Mouse (Mus musculus): ENCODE measurements at regions not wholly inside any gene's neighbourhood (a gene's known extent, or its start where the extent isn't known, plus 50 kb on each side); places are given as distances from the start of the nearest gene placed in this dataset.
A peak's percentile ranks its signal among the peaks of the same experiment; 100 is the strongest.

DNA sequence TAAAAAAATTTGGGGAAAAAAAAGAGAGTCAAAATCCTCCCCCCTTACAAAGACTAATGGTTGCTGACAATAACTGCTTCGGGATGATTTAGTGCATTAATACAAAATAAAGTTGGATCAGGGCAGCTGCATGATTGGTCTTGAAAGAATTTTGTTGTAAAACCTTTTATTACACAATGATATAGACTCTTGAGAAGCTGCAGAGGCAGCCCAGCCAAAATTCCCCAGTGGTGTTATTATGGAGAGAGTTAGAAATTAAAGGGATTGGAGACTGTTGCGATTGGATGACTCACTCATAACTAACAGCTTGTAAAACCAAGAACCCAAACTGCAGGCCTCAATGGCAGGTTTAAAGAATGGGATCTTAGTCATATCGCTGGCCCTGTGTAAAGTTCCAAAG is 181.4 kb upstream of the Igfbp7 start:
- peak; percentile 82 for ATAC-seq

DNA sequence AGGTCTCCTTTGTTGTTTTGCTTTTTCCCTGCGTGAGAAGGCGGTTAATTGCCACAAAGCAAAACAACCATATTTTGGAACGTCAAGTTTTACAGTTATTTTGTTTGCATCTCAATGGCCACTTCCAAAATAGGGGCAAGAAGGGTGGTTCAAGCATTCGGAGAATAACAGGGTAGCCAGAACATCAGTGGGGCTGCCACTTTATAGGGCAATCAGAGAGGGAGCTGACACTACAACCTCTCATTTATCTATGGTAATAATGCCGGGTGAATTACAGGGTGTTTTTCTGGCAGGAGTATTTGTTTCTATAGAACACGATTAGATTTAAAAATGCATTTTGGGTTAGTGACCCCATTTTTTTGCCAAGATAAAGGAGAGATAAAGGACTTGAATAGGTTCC is 173.9 kb upstream of the Igfbp7 start:
- no peaks in the 10 kb centered on the region for H3K27me3 ChIP-seq
- DNase-seq (ENCODE audit: low read depth, low spot score): no peak
- no peak for TF ChIP-seq CTCF (IDR thresholded peaks at IDR 0.05)
- in situ Hi-C loops (cut with MboI; ENCODE audit: low pct_unique_long_range_greater_than_20kb): no loop called here
- POLR2A ChIA-PET: no interaction called here
- ATAC-seq: no peak
- CTCF ChIA-PET: interaction anchor here (1.5 to 1.8 kb wide), 2 partner anchors 8 to 12 kb away, joined by 3 to 5 read pairs; no protein-coding TSS in a partner anchor

More for the DNA sequence above, 181.4 kb upstream of the Igfbp7 start:
- CTCF ChIA-PET: interaction anchor here (1.0 kb wide), 1 partner anchor 8 kb away, joined by 3 read pairs; no protein-coding TSS in a partner anchor
- POLR2A ChIA-PET: no interaction called here
- peak; percentile 55 for DNase-seq (ENCODE audit: low read depth, low spot score)
- H3K27me3 ChIP-seq: no peaks in the 10 kb centered on the region
- in situ Hi-C loops (cut with MboI; ENCODE audit: low pct_unique_long_range_greater_than_20kb): no loop called here
- TF ChIP-seq CTCF (IDR thresholded peaks at IDR 0.05): no peak

DNA sequence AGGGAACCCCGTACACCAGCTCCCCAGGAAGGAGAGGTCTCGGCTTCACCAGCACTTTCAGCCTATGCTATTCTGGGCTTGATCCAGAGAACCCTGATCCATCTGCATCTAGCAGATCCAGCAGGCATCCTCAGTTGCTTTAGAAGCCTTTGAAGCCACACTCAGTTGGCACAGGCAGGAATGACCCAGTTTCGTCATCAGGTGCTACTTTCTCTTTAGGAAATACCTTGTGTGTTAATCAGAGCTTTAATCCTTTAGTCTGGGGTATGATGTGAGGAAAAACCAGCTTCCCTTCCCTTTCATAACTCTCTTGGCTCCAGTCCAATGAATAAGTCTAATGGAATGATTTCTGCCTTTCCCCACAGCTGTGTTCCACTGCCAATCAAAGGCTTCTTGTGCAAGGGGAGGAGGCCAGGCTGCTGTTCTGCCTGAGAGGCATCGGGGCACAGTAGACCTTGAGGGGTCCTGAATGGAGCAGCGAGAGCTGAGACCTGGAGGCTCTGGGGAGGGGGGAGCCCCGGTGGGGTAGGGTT is 173.3 kb upstream of the Igfbp7 start:
- no peak for TF ChIP-seq CTCF (IDR thresholded peaks at IDR 0.05)
- in situ Hi-C loops (cut with MboI; ENCODE audit: low pct_unique_long_range_greater_than_20kb): no loop called here
- ChIA-PET CTCF (interaction anchor here (1.5 kb wide), 1 partner anchor 9 kb away, joined by 3 read pairs; no protein-coding TSS in a partner anchor), POLR2A (no interaction called here)
- DNase-seq (ENCODE audit: low read depth, low spot score) (peak; percentile 75), ATAC-seq (peak; percentile 95)
- H3K27me3 ChIP-seq: no peaks in the 10 kb centered on the region

DNA sequence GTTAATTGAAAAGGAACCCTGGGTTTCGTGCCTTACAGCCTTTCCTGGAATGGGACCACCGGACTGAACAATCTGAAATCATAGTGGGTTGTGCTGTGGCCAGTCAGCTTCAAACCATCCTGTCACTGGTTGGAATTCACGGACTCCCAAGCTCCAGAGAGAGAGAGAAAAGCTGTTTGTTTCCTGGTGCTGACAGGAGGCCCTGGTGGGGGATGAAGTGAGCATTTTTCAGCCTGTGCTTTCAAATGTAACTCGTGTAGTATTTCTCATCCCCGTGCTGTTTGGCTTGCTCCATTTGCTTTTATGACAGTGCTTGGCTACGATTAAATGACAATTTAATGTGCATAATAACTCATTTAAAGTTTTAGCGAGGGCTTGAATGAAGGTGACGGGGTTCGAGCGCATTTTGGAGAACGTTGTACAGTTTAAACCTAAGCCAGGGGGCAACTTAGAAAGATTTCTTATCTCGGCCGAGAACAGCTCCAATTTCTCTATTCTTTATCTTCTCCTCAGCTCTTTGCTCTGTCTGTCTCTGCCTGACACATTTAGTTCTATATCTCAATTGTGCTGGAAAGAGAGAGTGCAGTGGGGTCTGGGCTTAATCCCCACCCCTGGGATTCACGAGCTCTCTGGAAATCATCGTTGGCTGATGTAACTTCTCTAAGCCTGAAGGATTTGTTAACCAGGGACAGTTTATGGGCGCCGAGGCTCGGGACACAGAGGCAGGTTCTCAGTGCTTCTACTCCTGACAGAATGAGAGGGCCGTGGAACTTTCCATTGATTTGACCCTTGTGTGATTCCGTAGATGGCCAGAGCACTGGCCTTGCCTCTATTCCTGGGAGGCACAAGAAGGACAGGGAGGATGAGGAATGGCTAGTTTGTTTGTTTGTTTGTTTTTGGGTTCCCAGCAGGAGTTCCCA is 172.2 kb upstream of the Igfbp7 start:
- ChIA-PET POLR2A (no interaction called here), CTCF (no interaction called here)
- no peak for ATAC-seq
- TF ChIP-seq CTCF (IDR thresholded peaks at IDR 0.05): no peak
- in situ Hi-C loops (cut with MboI; ENCODE audit: low pct_unique_long_range_greater_than_20kb): no loop called here
- H3K27me3 ChIP-seq: no peaks in the 10 kb centered on the region
- DNase-seq (ENCODE audit: low read depth, low spot score): no peak

DNA sequence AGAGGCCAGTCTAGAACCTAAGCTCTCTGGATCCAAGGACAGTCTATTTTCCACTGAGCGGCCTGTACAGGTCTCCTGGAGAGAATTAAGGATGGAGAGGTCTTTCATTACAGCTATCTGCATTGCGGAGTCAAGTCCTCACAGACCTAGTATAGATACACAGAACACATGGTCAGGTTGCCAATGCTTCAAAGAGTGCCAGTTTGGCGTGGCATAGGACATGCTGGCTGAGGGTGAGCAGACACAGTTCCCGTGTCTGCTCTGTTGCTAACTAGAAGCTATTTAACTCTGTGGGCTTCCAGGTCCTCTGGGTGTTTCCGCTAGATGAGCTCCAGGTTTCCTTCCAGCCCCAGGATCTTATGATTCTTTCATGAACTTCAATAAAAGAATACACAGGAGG is 169.0 kb upstream of the Igfbp7 start:
- DNase-seq (ENCODE audit: low read depth, low spot score) (no peak), ATAC-seq (no peak)
- in situ Hi-C loops (cut with MboI; ENCODE audit: low pct_unique_long_range_greater_than_20kb): no loop called here
- POLR2A ChIA-PET: no interaction called here
- no peak for TF ChIP-seq CTCF (IDR thresholded peaks at IDR 0.05)
- H3K27me3 ChIP-seq: no peaks in the 10 kb centered on the region
- CTCF ChIA-PET: interaction anchor here (1.5 kb wide), 1 partner anchor 60 kb away, joined by 3 read pairs; no protein-coding TSS in a partner anchor

DNA sequence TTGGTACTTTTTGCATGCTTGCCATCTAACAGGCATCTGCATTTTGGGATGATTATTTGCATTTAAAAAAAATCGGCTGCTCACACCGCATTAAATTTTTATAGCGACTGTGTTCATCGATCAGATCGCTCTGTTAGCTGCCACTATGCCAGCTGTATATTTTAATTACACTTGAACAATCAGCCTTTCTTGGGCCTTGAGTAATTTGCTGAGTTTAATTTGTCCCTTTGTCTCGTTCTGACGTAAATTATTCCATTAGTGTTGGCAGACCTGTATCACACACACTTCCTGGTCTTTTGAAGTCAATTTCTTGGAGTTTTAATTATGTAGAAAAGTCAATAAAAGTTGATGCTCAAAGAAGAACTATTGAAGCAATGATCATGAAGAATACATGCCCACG is 167.9 kb upstream of the Igfbp7 start:
- DNase-seq (ENCODE audit: low read depth, low spot score): no peak
- in situ Hi-C loops (cut with MboI; ENCODE audit: low pct_unique_long_range_greater_than_20kb): no loop called here
- no peaks in the 10 kb centered on the region for H3K27me3 ChIP-seq
- no peak for TF ChIP-seq CTCF (IDR thresholded peaks at IDR 0.05)
- no peak for ATAC-seq
- POLR2A ChIA-PET: interaction anchor here (0.6 kb wide), 1 partner anchor 205 kb away, joined by 6 read pairs; no protein-coding TSS in a partner anchor
- CTCF ChIA-PET: interaction anchor here (1.5 kb wide), 1 partner anchor 59 kb away, joined by 3 read pairs; no protein-coding TSS in a partner anchor

DNA sequence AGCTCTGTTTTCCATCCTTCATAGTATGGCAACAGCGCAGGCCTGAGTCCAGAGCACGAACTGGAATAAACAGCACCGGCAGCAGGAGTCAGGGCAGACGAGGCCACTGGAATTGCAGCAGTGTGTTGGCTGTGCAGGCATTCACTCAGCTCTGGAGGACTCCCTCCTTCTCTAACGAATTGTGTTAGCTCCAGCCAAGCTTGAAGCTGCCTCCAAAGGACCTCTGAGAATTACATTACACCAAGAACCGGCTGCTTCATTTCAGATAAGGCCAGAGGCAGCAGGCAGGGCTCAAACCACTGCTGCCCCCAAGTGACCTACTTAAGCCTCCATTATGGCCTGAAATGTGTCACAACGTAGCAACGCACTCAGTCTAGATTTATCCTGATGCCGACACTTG is 162.5 kb upstream of the Igfbp7 start:
- ChIA-PET POLR2A (no interaction called here), CTCF (interaction anchor here (1.0 kb wide), 1 partner anchor 13 kb away, joined by 3 read pairs; no protein-coding TSS in a partner anchor)
- ATAC-seq (no peak), DNase-seq (ENCODE audit: low read depth, low spot score) (no peak)
- no peaks in the 10 kb centered on the region for H3K27me3 ChIP-seq
- no peak for TF ChIP-seq CTCF (IDR thresholded peaks at IDR 0.05)
- in situ Hi-C loops (cut with MboI; ENCODE audit: low pct_unique_long_range_greater_than_20kb): no loop called here

DNA sequence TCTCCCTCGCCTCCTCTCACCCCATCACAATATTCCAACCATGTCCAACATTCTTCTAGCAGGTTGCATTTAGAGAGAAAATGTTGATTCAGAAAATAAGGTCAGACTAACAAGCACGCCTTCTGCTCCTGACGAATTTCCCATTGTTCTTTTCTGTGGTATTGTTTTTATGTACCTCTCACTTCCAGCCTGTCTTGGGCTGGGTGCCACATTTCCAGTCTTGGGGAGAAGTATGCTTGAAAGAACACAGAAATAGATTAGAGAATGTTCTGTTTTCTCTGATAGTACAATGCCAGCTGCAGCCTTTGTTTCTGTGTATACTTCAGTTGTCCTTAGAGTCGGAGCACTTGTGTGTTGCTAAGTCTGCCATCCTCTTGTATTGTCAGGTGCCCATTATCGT is 160.3 kb upstream of the Igfbp7 start:
- no peak for TF ChIP-seq CTCF (IDR thresholded peaks at IDR 0.05)
- CTCF ChIA-PET: interaction anchor here (1.2 to 1.7 kb wide), 2 partner anchors 13 to 15 kb away, joined by 3 to 4 read pairs; no protein-coding TSS in a partner anchor
- POLR2A ChIA-PET: interaction anchor here (0.6 to 1.2 kb wide), 2 partner anchors 12 to 511 kb away, joined by 3 read pairs; no protein-coding TSS in a partner anchor
- no peaks in the 10 kb centered on the region for H3K27me3 ChIP-seq
- DNase-seq (ENCODE audit: low read depth, low spot score) (no peak), ATAC-seq (no peak)
- in situ Hi-C loops (cut with MboI; ENCODE audit: low pct_unique_long_range_greater_than_20kb): no loop called here

DNA sequence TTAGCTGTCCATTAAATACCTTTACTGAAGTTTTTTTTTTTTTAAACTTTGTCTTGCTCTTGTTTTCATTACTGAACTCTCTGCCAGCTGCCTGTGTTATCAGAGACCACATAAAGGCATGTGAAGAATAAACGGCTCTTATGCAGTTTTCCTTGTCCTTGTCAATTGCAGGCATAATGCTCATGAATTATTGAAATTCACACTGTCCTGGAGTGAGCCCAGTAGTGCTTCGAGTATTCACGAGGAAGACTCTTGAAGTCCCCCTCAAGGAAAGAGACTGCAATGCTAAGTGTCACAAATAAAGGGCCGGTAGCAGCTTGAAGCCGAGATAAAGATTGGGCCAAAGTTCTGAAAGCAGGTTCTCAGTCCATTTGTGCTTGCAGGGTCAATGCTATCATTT is 144.7 kb upstream of the Igfbp7 start:
- CTCF ChIA-PET: interaction anchor here (1.5 kb wide), 1 partner anchor 16 kb away, joined by 4 read pairs; no protein-coding TSS in a partner anchor
- TF ChIP-seq CTCF (IDR thresholded peaks at IDR 0.05): no peak
- H3K27me3 ChIP-seq: no peaks in the 10 kb centered on the region
- in situ Hi-C loops (cut with MboI; ENCODE audit: low pct_unique_long_range_greater_than_20kb): no loop called here
- POLR2A ChIA-PET: no interaction called here
- DNase-seq (ENCODE audit: low read depth, low spot score) (no peak), ATAC-seq (no peak)

DNA sequence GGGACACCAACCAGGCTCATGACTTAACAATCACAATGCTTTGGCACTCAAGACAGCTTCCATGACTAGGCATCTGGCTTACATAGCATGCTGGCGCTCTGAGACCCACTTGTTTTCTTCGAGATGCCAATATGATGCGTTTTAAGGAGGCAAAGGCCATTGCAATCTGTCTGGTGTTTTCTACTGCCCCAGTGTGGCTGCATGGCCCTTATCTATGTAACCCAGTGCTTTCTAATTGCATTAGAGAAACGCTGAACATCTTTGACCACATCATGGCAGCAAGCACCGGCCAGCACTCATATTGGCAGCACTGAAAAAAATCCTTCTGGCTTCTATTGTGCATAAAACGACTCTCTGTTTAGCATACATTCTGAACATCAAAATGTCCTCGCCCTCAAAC is 144.2 kb upstream of the Igfbp7 start:
- ATAC-seq (no peak), DNase-seq (ENCODE audit: low read depth, low spot score) (no peak)
- CTCF ChIA-PET: interaction anchor here (1.5 kb wide), 1 partner anchor 17 kb away, joined by 4 read pairs; no protein-coding TSS in a partner anchor
- in situ Hi-C loops (cut with MboI; ENCODE audit: low pct_unique_long_range_greater_than_20kb): no loop called here
- POLR2A ChIA-PET: no interaction called here
- no peaks in the 10 kb centered on the region for H3K27me3 ChIP-seq
- TF ChIP-seq CTCF (IDR thresholded peaks at IDR 0.05): no peak

All from Patski (cell line).